Mouse (Mus musculus) cerebellum, adult 2 months (tissue): ENCODE results near the gene Ier5.

ENCODE experiments used
- CTCF ChIP-seq: fragments of 200-500 bp; IDR thresholded peaks from 2 replicates; pipeline ENCODE4 v1.5.1; 2011; ENCODE audit warnings: low read depth, mild to moderate bottlenecking, control low read depth, low read length, moderate library complexity, borderline replicate concordance; ENCODE audit not compliant: insufficient read depth
- POLR2A ChIP-seq: fragments of 200-500 bp; IDR thresholded peaks from 2 replicates; pipeline ENCODE4 v1.6.1; 2011; ENCODE audit warnings: low read length, control low read depth, borderline replicate concordance; ENCODE audit not compliant: insufficient read depth

DNA sequence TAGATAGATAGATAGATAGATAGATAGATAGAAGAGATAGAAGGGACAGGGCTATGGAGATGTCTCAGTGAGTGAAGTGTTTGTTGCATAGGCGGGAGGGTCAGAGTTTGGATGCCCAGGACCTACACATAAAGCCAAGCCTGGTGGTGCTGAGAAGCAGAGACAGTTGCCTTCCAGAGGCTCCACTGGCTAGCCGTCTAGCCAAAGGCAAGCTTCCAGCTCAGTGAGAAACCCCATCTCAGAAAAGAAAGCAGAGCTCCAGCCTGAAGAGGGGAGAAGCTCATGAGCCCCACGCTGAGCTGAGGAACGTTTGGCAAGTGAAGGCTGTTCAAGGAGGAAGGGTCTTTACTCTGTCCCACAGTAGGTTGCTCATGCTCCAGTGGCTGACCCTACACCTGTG lies 3.2 kb upstream of the Ier5 start:
- no peak for TF ChIP-seq POLR2A
- TF ChIP-seq CTCF, result no peak
